Mouse (Mus musculus) kidney, adult 2 months (tissue): ENCODE measurements around the gene Tmem63c.

ENCODE experiments used
- CTCF ChIP-seq: fragments of 200-500 bp; conservative IDR thresholded peaks from 2 replicates; pipeline ENCODE4 v1.5.1; 2011; ENCODE audit warnings: low read depth, mild to moderate bottlenecking, control low read depth, low read length, moderate library complexity, mixed read lengths; ENCODE audit not compliant: insufficient read depth, insufficient read length
- POLR2A ChIP-seq: fragments of 200-500 bp; IDR thresholded peaks from one replicate; pipeline ENCODE4 v1.6.1; 2011; ENCODE audit warnings: low read depth, low read length, control low read depth

- no peak for TF ChIP-seq POLR2A
- no peak for TF ChIP-seq CTCF
Measured at GRCm38 (mm10) chr12:87029251-87029976, 8.3 kb downstream of the Tmem63c start.
